Mouse (Mus musculus) midbrain, embryonic 14.5 days (tissue): Measurements from ENCODE around the gene Pak2. TPM values are rescaled to one million over a fixed set of nuclear protein-coding genes. Genes with fewer than 3 reads are reported as not detected.
A peak's percentile ranks its signal among the peaks of the same experiment; 100 is the strongest.

ENCODE experiments used
- ATAC-seq: fragments of 200-750 bp; cut with Nextera tagmentation; 2 replicates; pipeline ENCODE4 v1.8.0; 2017; ENCODE audit warnings: moderate number of reproducible peaks, moderate library complexity; ENCODE audit not compliant: low FRiP score, low TSS enrichment
- DNase-seq: peaks from one replicate; pipeline ENCODE4 v3.0.0-alpha.2; 2015
- H3K27ac ChIP-seq: fragments of 300-500 bp; sonication (generic); replicated peaks from 2 replicates; pipeline ENCODE4 v1.5.1; 2014; ENCODE audit warnings: mild to moderate bottlenecking, low read depth, low read length, moderate library complexity
- H3K27me3 ChIP-seq: fragments of 300-500 bp; sonication (generic); 2 replicates; pipeline ENCODE4 v1.6.1; 2014; ENCODE audit warnings: low read length, control low read depth, mixed read lengths; ENCODE audit not compliant: control insufficient read depth, insufficient read depth
- H3K36me3 ChIP-seq: fragments of 300-500 bp; sonication (generic); 2 replicates; pipeline ENCODE4 v1.6.1; 2014; ENCODE audit warnings: low read length, control low read depth; ENCODE audit not compliant: control insufficient read depth, insufficient read depth
- H3K4me1 ChIP-seq: fragments of 300-500 bp; sonication (generic); 2 replicates; pipeline ENCODE4 v1.6.1; 2014; ENCODE audit warnings: mild to moderate bottlenecking, antibody characterized with exemption, low read length, control low read depth; ENCODE audit not compliant: control insufficient read depth, insufficient read depth
- H3K4me2 ChIP-seq: fragments of 300-500 bp; sonication (generic); 2 replicates; pipeline ENCODE4 v1.6.1; 2014; ENCODE audit warnings: mild to moderate bottlenecking, low read length, moderate library complexity
- H3K4me3 ChIP-seq: fragments of 300-500 bp; sonication (generic); replicated peaks from 2 replicates; pipeline ENCODE4 v1.5.1; 2014; ENCODE audit warnings: low read depth, low read length
- H3K9ac ChIP-seq: fragments of 300-500 bp; sonication (generic); replicated peaks from 2 replicates; pipeline ENCODE4 v1.6.1; 2014; ENCODE audit warnings: mild to moderate bottlenecking, low read length, moderate library complexity
- H3K9me3 ChIP-seq: fragments of 300-500 bp; sonication (generic); 2 replicates; pipeline ENCODE4 v1.6.1; 2016; ENCODE audit warnings: low read length, control low read depth, mixed read lengths; ENCODE audit not compliant: control insufficient read depth
- WGBS: fragments of 180-500 bp; shearing (Covaris S2); extraction: QIAGEN DNeasy Blood & Tissue Kit; methylation state at CpG from one replicate; pipeline ENCODE4 v1.1.7; 2014; 5-methylcytosine and 5-hydroxymethylcytosine counted together
- polyA plus RNA-seq: library from polyadenylated mRNA; unstranded; fragments of >200 nt; fragmentation: Nextera tagmentation; extraction: Ambion mirVana; gene quantifications from 2 replicates; pipeline ENCODE4 v1.2.1, GENCODE M21; 2014

The Pak2 gene
- 38.7 and 47.2 TPM in 2 replicates for polyA plus RNA-seq

DNA sequence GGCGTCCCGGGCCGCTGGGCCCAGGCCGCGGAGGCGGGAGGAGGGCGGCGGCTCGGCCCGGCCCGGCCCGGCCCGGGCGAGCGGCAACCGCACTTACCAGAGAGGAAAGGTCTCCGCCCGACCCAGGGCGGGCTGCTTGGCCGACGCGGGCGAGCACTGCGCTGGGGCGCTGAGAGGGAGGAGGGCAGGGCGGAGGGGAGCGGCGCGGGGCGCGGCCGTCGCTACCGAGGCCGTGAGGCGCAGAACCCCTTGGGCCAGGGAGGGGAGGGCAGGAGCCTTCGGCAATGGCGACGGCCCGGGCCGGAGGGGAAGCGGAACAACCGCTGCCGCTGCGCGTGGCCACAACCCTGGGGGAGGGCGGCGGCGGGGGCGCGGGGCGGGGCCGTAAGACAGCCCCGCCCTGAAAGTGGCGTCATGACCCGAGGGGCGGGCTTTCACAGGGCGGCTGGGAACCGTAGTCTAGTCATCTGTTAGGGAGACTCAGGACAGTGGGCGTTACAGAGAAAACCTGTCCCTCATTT is at the start of gene Pak2:
TSS of gene Pak2 (minus strand) at position 352 of the 521 bp plus-strand sequence.
- Histone ChIP-seq H3K27me3 (no peaks in the 10 kb centered on the region), H3K36me3 (peaks cover 9% of the 10 kb centered on the region), H3K4me1 (peaks cover 20% of the 10 kb centered on the region), H3K9ac (peak within 1 kb of the TSS; percentile 97), H3K4me3 (peak within 1 kb of the TSS; percentile 89), H3K27ac (peak within 1 kb of the TSS; percentile 93), H3K9me3 (no peaks in the 10 kb centered on the region), H3K4me2 (peak within 1 kb of the TSS; percentile 81)
- DNase-seq (peak; percentile 95), ATAC-seq (peak; percentile 99)
- WGBS: under 1% methylated on average over 56 of the region's 60 CpGs

DNA sequence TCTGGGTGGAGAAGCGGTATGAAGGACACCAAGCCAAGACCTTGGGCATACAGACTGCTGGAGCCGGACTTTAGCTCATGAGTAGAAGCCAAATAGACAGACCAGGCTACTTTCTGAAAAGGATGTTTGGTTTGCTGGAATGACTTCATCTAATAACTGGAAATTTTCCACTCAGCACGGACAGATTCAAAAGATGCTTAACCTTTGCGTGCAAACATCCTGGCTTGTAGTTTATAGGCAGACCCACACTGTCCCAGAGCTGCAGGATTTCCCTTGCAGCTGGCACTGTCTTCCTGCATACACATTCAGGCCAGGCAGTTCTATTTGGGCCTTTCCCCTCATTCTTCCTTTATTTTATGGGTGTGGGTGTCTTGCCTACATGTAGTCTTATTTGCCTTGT is 47.9 kb upstream of the Pak2 start:
- no peaks in the 10 kb centered on the region for H3K27me3 ChIP-seq
- 95% methylated on average over 4 of the region's 4 CpGs for WGBS
- DNase-seq: no peak

GRCm38 (mm10) chr16:32125364-32125763 is 46.2 kb upstream of the Pak2 start:
- no peak for ATAC-seq
- 94% methylated on average over 3 of the region's 3 CpGs for WGBS
- H3K27ac ChIP-seq: no peak overlapping the region

More for the DNA sequence above, 47.9 kb upstream of the Pak2 start:
- H3K4me3 ChIP-seq: no peak overlapping the region
- no peak overlapping the region for H3K27ac ChIP-seq
- no peaks in the 10 kb centered on the region for H3K9me3 ChIP-seq
- no peak overlapping the region for H3K9ac ChIP-seq
- H3K4me1 ChIP-seq: no peaks in the 10 kb centered on the region
- H3K36me3 ChIP-seq: no peaks in the 10 kb centered on the region
- no peak overlapping the region for H3K4me2 ChIP-seq
- ATAC-seq: no peak

DNA sequence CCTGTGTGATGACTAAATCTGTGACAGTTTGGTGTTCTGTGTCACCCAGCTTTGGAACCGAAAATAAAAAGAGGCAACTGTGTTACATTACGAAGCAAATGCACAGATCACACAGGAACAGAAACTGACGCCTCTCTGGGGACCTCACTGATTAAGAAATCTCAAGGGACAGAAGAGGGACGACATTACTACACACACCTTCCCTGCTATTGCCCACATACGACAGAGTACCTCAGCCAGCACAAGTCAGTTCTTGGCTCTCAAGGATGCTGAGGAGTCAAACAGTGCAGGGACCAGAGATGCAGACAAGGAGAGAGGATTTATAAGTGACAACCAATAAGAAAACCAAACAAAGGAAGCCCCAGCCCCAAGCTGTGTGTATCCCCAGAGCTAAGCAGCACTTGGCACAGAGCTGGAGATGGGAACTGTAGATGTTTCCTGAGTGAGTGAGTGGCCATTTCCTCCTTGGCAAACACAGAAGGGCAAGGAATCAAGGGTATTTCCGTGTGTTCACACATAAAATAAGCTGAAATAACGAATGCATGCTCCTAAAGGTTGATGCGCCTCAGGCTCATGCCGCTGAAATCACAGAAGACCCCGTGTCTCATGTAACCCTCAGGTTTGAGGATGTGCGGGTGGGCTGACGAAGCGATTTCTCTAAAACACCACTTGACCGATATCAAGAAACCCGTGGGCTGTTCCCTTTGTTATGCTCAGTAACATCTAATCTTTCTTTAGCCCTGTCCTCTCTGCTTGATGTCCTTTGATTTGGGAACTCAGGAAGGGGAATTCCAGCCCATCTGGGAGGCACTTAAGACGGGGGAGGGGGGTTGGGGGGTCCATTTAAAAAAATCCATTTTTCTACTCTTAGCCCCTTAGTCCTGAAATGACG is 45.5 kb upstream of the Pak2 start:
- Histone ChIP-seq H3K4me2 (no peak overlapping the region), H3K9ac (no peak overlapping the region), H3K9me3 (no peaks in the 10 kb centered on the region), H3K4me3 (no peak overlapping the region), H3K27ac (no peak overlapping the region), H3K36me3 (no peaks in the 10 kb centered on the region), H3K4me1 (no peaks in the 10 kb centered on the region), H3K27me3 (no peaks in the 10 kb centered on the region)
- 68% methylated on average over 17 of the region's 17 CpGs for WGBS
- DNase-seq (no peak), ATAC-seq (no peak)

More at GRCm38 (mm10) chr16:32125364-32125763, 46.2 kb upstream of the Pak2 start:
- Histone ChIP-seq H3K27me3 (no peaks in the 10 kb centered on the region), H3K9me3 (no peaks in the 10 kb centered on the region), H3K4me2 (no peak overlapping the region), H3K4me3 (no peak overlapping the region), H3K36me3 (no peaks in the 10 kb centered on the region), H3K4me1 (no peaks in the 10 kb centered on the region), H3K9ac (no peak overlapping the region)
- no peak for DNase-seq

DNA sequence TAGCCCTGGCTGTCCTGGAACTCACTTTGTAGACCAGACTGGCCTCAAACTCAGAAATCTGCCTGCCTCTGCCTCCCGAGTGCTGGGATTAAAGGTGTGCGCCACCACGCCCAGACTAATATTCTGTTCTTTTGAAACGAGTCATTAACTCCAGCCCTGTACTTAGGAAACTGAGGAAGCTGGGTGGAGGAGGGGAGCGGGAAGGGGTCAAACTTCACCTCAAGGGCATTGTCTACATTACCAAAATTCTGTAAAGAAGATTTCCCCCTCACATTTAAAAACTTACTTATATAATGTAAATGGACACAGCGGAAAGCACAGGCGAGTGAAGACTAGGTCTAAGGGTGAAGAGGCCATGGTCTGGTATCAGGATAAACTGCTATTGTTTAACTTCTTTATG is 44.9 kb upstream of the Pak2 start:
- Histone ChIP-seq H3K9ac (no peak overlapping the region), H3K4me1 (no peaks in the 10 kb centered on the region), H3K4me2 (no peak overlapping the region), H3K9me3 (no peaks in the 10 kb centered on the region), H3K27me3 (no peaks in the 10 kb centered on the region), H3K27ac (no peak overlapping the region), H3K4me3 (no peak overlapping the region), H3K36me3 (no peaks in the 10 kb centered on the region)
- WGBS: 92% methylated on average over 7 of the region's 7 CpGs
- no peak for ATAC-seq
- no peak for DNase-seq

- WGBS: 80% methylated on average over 3 of the region's 3 CpGs
- Histone ChIP-seq H3K4me1 (no peaks in the 10 kb centered on the region), H3K27me3 (no peaks in the 10 kb centered on the region), H3K9me3 (no peaks in the 10 kb centered on the region), H3K36me3 (no peaks in the 10 kb centered on the region), H3K4me3 (no peak overlapping the region), H3K27ac (no peak overlapping the region), H3K9ac (no peak overlapping the region), H3K4me2 (no peak overlapping the region)
- DNase-seq (no peak), ATAC-seq (no peak)
These were observed 41.3 kb upstream of the Pak2 start for GRCm38 (mm10) chr16:32120454-32120853.

- WGBS: 69% methylated on average over 5 of the region's 5 CpGs
These were observed 37.0 kb upstream of the Pak2 start for GRCm38 (mm10) chr16:32116186-32116585.

GRCm38 (mm10) chr16:32115781-32116180 is 36.6 kb upstream of the Pak2 start:
- ATAC-seq: no peak
- 72% methylated on average over 6 of the region's 6 CpGs for WGBS
- H3K9me3 ChIP-seq: no peaks in the 10 kb centered on the region

More at GRCm38 (mm10) chr16:32116186-32116585, 37.0 kb upstream of the Pak2 start:
- H3K9me3 ChIP-seq: no peaks in the 10 kb centered on the region
- H3K9ac ChIP-seq: no peak overlapping the region
- ATAC-seq (no peak), DNase-seq (no peak)
- no peaks in the 10 kb centered on the region for H3K27me3 ChIP-seq
- H3K4me2 ChIP-seq: no peak overlapping the region
- no peaks in the 10 kb centered on the region for H3K4me1 ChIP-seq
- H3K36me3 ChIP-seq: no peaks in the 10 kb centered on the region
- no peak overlapping the region for H3K27ac ChIP-seq
- H3K4me3 ChIP-seq: no peak overlapping the region

More at GRCm38 (mm10) chr16:32115781-32116180, 36.6 kb upstream of the Pak2 start:
- no peaks in the 10 kb centered on the region for H3K27me3 ChIP-seq
- H3K4me3 ChIP-seq: no peak overlapping the region
- no peak overlapping the region for H3K4me2 ChIP-seq
- no peaks in the 10 kb centered on the region for H3K36me3 ChIP-seq
- H3K27ac ChIP-seq: no peak overlapping the region
- no peak for DNase-seq
- H3K9ac ChIP-seq: no peak overlapping the region
- H3K4me1 ChIP-seq: no peaks in the 10 kb centered on the region
